Mouse (Mus musculus) adrenal gland, adult 8-10 months (tissue): ENCODE data around the gene Auh. TPM values are rescaled to one million over a fixed set of nuclear protein-coding genes. Genes with fewer than 3 reads are reported as not detected.
A peak's percentile ranks its signal among the peaks of the same experiment; 100 is the strongest.

Source experiments
- DNase-seq: peaks from one replicate; pipeline ENCODE4 v3.0.0; 2022
- total RNA-seq, 4 experiments: library from RNA; stranded (reverse); gene quantifications; 2 replicates each; pipeline ENCODE4 v1.2.4; 2022

The Auh gene
- total RNA-seq, 4 experiments from 2014 or later, result 136 to 150 (median 143) TPM

DNA sequence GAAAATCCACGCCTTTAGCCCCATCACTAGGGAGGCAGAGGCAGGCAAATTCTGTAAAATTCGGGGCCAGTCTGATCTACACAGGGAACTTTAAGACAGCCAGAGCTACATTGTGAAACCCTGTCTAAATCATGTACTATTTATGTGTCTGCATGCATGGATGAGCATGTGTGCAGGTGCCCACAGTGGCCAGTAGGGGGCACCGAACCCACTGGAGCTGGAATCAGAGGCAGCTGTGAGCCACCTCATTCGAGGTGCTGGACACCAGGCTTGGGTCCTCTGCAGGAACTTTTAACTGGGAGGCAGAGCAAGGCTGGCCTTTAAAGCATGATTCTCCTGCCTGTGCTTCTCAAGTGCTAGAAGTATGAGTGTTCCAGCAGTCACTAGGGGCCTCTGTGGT is 96.3 kb downstream of the Auh start:
- DNase-seq, result no peak

DNA sequence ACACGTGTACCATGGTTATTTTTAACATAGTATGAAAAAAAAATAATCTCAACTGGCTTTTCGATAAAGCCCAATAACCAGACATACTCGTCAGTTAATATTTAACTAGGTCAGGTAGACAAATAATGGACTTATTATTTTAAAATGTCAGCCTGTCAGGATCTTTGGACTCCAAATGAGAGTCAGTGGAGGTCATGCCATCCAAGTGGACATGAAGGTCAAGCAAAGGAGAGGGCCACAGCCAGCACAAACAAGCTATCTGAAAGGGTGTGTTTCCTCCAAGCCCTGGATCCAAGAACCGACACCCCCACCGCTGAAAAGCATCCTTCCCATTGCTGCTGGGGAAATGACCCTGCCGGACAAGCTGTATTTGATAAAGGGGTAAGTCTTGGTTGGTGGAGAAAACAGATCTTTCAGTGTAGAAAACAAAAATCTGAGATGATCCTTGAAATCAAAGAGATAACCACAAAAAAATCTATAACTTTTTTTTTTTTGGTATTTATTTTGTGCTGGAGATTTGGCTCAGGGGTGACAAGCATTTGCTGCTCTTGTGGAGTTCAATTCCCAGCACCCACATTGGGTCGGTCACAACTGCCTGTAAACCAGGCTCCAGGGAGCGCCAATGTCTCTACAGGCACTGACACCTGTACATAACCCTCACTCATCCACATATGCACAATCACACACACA is 96.9 kb downstream of the Auh start:
- DNase-seq, result no peak

DNA sequence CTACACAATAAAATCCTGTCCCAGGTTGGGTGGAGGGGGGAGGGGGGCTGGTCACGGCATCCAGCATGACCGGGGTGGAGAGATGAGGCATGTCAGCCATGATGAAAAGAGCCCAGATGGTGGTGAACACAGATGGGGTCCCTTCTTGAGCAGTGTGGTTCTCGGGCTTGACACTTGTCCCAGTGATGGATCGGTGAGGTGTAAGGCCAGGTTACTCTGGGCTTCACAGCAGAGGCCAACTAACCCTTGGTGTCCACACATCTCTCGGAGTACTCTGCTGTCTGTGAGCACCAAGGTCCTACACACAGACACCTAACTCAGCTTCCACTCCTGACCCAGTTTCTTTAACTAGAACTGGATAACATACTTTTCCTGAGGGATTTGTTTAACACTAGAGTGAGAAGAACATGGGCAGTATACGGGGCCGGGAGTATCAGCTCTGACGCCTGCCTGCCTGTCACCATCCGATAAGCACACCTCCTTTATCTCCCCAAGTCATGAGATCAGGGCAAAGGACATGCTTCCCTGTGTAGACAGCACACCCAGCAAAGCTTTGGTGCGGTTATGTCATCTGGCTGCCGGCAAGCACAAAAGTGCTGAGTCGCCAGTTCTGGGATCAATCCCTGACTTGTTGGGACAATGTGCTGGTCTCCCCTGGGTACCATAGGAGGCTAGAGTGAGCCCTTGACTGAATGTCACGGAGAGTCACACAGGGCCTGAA is 98.3 kb downstream of the Auh start:
- no peak for DNase-seq

DNA sequence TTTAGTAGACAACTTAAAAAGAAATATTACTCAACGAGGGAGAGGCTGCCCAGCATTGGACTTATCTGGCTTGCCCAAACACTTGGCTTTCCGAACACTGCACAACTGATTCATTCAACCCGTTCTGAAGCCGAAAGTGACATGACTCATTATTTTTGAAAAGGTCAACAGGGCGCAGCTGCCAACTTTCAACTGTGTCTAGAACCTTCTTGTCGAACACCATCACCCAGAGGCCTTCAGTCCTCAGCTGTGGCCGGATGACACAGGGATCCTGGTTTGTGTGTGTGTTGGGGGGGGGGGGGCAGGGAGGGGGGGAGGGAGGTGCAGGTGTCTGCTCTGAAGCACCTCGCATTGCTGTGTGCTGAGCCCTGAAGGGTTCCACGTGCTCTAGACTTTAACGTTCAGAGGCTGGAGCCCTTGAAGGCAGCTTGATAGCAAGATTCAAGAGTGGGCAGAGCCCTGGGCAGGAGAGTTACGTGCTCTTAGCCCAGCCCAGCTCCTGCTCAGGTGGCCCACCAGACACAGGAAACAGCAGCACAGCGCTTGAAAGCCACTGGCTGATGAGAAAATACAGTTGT is 100.4 kb downstream of the Auh start:
- DNase-seq, result peak; percentile 87

DNA sequence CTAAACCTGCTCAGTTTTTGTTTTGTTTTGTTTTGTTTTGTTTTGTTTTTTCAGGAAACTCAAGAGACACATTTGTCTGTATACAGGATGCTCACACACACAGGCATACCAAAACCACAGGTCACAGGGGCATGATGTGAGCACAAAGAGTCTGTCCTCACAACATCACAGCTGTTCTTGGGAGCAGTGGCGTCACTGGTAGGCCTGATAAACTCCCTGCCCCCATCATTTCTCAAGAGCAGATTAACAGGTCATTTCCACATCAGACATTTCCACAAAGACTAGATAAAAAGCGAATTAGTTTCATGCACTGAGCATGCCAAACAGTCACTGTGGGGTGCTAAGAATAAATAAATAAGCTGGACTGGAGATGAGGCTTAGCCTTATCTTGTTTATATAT is 101.3 kb downstream of the Auh start:
- no peak for DNase-seq

DNA sequence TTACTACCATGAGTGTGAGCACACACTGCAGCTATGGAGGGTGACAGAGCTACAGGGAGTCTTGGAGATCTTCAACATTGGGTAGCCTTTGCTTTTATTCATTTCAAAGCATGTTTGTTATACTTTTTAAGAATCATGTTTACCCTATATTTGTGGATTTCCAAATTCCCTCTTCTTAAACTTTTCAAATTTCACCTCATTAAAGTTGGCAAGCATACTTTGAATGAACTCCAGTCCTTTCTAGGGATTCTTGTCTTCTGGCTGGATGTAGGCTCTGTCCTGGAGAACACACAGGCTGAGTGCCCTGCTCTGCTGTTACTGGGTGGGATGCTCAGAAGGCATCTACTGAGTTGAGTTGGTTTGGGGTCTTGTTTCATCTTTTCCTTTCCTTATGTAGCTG is 102.8 kb downstream of the Auh start:
- DNase-seq, result no peak

DNA sequence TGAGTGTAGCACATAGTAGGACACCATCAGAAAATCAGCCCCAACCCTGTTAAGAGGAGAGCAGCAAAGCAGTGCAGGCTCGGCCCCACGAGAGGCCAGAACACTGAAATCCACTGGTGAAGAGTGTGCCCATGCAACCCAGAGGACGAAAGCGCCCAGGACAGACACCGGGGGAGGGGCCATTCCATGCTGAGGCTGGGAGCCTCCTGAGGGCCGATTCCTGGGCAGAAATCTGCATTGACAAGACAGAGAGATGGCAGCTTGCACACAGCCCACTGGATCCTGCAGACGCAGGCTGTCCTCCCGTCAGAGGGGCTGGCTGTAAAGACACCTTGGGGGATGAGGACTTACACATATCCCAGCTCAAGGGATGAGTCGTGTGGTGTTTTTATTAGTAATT is 104.7 kb downstream of the Auh start:
- no peak for DNase-seq

DNA sequence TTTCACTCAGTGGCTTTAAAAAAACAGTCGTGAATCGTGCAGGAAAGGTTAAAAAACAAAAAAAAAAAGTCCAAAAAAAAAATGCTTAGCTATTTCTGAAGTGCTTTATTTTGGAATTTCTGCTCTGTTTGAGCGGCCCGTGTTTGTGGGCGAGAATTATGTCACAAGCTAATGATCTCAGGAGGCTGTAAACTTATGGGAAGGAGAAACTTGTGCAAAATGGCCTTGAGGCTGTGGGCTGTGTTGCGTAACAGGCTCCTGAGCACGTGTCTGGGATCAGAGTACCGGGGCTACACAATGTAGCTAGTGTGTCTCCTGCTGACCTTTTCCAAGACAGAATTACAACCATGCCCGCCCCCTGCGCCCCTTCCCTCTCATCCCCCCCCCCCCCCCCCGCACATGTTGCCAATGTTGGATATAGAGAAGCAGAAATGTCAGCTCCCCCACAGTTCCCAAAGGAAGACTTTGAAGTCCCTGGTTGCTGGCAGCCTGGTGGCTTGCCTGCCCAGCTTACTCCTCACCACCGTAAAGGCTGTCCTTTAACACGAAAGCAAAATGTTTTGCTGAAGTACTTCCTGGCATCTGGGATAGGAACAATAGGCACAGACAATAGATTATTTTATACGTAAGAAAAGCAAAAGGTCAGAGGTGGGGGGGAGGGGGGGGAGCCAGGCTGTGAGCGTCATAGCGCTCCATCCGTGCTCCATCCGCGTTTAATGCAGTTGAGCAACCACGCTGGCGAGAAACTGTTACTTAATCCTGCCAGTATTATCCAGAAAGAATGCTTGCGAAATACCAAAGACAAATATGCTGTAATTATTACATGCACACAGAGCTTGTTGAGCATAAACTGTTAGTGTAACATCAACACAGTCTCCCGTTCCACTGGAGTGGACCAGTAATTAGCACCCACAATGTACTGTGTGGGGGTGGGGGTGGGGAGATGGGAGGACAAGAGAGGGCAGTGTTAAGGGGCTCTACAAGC is 107.0 kb downstream of the Auh start:
- DNase-seq, result peak; percentile 84

DNA sequence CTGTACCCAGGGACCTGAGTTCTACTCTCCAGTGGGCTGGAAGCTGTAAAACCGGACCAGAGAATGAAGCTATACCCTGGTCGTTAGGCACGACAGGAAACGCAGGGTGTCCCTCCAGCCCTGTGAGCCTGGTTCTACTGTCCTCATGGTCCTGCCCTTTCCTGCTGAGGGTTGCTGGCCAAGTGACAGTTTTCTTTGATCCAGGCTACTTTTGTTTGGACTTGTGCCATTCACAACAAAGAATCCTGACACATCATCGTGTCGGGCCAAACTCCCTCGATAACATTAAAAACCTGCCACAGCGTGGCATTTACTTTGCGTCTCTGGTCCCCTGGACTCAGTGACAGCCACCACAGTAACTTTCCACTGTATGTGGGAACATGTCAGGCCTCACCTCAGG is 107.9 kb downstream of the Auh start:
- DNase-seq, result peak; percentile 83

DNA sequence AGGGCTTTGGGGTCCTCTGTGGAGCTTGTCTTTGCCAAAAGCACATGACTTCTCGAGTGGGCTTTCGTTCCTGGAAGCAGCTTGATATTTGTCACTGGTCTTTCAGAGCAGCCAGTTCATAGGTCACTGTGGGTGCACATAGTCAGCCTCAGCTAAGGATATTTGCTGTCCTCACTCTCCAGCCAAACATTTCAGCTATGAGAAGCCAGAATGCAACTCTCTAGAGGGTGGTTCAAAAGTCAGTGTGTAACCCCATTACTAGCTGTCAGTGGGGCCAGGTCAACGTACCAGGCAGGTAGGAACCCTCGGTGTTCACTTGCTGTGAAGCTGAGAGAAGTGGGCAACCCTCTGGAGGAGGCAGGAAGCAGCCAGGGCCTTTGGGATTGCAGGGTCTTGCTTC is 109.6 kb downstream of the Auh start:
- DNase-seq, result no peak

DNA sequence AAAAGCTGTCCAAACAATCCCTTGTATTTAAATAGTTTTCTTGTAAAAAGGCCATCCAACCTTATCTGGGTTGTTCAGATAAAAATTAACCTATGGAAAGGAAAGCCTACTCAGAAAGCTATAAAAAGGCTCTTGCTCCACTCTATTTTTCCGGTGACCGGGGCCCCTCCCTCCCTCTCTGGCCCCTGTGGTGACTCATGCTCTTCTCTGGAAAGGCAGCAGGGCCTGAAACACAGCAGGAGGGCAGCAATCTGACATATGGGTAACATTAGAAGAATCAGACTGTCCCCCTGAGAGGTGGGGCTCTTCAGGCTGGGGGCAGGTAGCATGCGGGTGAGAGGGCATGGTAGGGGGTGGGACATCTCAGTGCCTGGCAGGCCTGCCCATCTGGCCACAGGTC is 110.7 kb downstream of the Auh start:
- peak; percentile 69 for DNase-seq

DNA sequence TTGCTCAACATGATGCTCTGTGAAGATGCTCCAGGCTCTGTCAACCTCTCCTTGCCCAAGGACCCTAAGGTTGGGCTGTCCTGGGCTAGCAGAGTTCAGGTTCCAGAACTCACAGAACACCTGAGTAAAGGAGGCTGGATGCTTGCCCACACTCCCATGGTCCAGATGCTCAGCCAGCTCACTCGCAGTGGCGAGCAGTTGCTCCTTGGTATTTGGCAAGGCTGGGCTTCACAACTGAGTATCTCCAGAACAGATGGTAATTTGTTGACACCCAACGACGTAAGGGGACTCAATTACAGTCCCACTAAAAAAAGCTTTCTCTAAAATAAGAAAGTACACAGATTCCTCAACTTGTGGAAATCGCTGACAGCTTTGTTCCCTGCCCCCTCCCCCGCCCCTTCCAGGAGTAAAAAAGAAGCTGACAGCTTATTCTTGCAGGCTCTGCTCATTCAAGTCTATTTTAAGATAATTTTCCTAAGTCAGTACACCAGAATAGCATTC is 111.4 kb downstream of the Auh start:
- no peak for DNase-seq

DNA sequence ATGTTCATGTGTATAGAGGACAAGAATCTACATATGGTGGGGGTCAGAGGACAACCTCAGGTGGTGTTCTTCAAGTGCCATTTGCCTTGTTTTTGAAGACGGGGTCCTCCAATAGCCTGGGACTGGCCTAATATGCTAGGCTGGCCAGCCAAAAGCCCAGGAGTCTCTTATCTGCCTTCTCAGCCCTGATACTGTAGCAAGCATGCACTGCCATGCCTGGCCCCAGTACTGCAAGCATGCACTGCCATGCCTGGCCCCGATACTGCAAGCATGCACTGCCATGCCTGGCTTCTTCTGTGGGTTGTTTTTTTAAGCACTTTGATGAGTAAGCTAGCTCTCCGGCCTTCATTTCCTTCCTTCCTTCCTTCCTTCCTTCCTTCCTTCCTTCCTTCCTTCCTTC is 115.7 kb downstream of the Auh start:
- DNase-seq, result no peak

DNA sequence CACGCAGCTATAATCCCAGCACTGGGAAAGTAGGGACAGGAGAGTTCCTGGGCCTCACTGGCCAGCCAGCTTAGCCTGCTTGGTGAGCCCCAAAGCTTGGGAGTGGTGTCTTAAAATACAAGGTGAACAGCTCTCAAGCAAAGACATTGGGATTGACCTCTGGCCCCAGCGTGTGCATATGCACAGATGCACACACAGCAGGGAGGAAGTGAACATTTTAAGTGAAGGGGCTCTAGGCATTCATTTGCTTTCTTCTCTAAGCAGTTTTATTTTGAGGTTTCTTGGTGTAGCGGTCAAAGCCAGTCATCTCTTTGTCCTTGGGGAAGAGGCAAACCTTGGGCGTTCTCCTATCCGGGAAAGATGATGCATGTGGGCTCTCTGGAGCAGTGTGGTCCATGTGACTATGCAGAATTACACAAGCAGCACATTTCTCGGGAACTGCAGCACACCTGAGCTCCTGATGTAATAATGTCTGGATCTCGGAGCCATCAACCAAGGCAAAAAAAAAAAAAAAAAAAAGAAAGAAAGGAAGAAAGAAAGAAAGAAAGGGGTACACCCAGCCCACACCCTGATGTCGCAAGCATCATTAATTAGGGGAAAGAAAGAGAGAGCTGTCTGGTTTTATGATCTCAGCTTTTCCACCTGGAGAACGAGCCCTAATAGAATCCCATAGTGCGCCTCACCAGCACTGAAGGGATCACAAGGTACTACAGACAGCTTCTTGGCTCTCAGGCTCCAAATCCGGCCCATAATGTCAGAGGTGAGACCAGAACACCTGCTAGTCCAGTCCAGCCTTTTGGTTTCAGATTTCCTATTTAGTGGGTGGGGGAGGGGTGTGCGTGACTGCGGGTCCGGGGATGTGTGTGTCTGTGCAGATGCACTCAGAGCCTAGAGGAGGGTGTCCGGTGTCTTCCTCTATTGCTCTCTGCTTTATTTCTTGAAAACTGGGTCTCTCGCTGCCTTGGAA is 116.6 kb downstream of the Auh start:
- DNase-seq, result no peak

DNA sequence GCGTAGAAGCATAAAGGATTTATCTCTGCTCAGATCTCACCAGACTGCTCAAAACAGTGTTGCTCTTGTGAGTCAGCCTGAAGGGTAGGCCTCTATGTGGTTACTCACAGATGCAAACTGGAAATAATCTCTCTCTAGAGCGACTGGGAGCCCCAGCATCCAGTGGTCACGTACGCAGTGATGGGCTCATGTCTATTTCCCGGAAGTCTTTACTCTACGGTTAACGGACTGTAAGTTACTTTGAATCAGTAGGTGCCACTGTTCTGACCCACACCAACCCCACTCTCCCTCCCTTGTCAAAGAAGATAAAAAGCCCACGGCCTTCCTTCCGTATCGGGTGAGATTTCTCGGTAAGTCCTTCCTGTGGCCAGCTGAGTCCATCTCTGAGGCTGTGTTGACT is 121.8 kb downstream of the Auh start:
- no peak for DNase-seq

DNA sequence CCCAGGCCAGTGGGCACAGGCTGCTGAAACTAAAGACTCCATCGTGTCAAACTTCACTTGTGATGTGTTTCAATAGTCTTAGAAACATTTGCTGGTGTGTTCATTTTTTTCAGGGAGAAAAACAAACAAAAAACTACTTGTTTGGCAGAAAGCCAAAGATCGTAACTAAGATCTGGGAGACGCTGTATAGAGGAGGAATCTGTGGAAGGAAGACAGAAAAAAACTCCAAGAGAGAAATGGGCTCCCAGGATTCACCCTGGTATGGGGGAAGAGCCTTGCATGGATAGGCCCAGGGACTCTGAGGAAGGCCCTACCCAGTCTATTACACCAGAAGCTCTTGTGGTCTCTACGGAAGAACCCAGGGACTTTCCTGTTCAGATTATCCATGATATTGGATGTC is 123.5 kb downstream of the Auh start:
- DNase-seq, result no peak

DNA sequence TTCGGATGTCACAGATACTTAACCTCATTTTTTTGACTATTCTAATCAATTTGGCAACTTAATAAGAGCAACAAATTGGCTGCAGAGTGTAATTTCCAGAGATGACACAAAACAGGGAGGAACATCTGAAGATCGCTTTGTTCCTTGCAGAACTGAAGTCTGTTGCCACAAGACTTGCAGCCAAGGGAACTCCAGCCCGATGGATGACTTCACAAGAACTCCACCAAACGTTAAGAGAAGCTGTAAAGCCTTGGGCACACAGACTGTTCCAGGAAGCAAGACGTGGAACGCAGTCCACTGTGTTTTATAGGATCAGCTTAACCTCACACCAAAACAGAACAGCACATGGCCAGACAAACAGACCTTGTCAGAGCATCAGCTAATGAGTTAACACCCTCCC is 123.9 kb downstream of the Auh start:
- no peak for DNase-seq

DNA sequence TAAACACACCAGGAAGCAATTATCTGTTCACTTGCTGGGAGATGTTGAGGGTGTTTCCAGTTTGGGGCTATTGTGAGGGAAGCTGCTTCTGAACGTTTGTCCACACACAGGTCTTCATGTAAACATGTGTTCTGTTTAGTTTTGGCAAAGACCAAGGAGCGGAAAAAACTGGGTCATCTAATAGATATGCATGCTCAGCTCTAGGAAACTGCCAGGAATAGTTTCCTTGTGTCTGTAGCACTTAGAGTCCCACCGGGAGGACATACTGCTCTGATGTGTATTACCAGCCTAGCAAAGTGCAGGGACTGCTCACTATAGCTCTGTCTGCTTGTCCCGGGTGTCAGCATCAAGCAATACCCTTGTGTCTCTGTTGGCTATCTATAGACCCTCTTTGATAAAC is 127.0 kb downstream of the Auh start:
- DNase-seq, result no peak

DNA sequence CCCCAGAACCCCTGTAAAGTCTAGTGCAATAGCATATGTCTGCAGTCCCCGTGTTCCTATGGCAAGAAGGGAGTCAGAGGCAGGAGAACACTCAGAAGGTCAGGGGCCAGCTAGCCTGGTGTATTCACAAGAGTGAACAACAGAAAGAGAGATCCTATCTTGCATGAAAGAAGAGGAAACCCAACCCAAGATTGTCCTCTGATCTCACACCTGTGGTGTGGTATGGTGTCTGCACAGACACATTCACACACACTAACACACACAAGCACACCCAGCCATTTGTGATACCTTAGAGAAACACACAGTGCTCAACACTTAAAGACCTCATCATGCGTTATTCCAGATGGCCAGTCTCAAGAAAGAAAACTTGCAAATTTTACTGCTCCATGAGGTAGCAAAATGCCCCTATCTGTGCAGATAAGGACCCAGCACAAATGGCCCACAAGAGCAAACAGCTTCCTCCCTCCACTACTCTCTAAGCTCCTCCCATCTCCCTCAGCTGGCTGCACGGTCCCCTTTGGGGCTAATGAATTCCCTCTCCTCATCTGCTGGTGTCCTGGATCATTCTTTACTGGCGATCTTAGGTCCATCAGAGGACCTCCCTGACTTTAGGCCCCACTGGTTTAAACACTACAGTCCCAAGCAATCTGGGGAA is 128.7 kb downstream of the Auh start:
- DNase-seq, result no peak

DNA sequence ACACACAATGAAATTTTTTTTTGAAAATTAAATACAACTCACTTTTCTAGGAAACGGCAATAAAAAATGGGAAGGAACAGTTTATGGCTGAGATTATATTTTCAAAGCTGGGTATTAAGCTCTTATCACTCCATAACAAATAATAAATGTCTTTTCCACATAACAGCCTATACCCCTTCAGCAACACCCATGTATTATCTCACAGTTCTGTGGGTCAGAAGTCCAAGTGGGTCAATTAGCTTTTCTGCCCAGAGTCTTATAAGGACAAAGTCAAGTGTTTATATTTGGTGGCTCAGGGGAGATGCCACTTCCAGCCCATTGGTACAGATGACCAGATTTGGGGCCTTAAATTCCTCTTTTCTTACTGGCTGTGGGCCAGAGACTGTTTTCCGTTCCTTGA is 129.4 kb downstream of the Auh start:
- DNase-seq, result no peak

DNA sequence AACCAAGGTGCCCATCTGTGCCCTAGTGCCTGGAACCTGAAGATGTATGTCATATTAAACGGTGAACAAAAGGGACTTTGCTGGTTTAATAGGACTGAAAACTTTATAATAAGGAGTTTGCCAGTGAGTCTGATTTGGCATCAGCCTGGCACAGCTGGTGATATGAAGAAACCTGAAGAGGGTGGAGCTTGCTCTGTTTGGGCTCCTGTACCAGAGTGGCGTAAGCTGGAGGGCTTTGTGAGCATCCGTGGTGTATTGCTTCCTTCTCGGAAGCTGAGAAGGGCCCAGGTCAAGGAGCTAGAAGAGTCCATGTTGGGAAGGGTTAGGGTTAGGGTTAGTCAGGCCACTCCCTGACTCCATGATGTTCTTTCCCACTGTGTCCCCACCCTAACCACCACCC is 135.2 kb downstream of the Auh start:
- no peak for DNase-seq
